Mouse (Mus musculus) cerebellum, adult 2 months (tissue): ENCODE measurements at regions not wholly inside any gene's neighbourhood (a gene's known extent, or its start where the extent isn't known, plus 50 kb on each side); places are given as distances from the start of the nearest gene placed in this dataset.

Experiments used
- DNase-seq, 2 experiments: peaks; one replicate each; pipeline ENCODE4 v3.0.0; 2021
- H3K27ac ChIP-seq: fragments of 200-500 bp; 2 replicates; pipeline ENCODE4 v1.5.1; 2012; ENCODE audit warnings: low read length, control low read depth, inconsistent platforms; ENCODE audit not compliant: insufficient read depth
- H3K27me3 ChIP-seq: fragments of 200-500 bp; 2 replicates; pipeline ENCODE4 v1.6.1; 2012; ENCODE audit warnings: inconsistent platforms, mild to moderate bottlenecking, low read length, moderate library complexity; ENCODE audit not compliant: control insufficient read depth, insufficient read depth
- H3K4me1 ChIP-seq: fragments of 200-500 bp; 2 replicates; pipeline ENCODE4 v1.6.1; 2011; ENCODE audit warnings: low read length; ENCODE audit not compliant: control insufficient read depth, insufficient read depth
- H3K4me3 ChIP-seq: fragments of 200-500 bp; replicated peaks from 2 replicates; pipeline ENCODE3; 2011; ENCODE audit warnings: mild to moderate bottlenecking, low read depth, low read length, control low read depth; ENCODE audit not compliant: insufficient read depth
- CTCF ChIP-seq: fragments of 200-500 bp; IDR thresholded peaks from 2 replicates; pipeline ENCODE4 v1.5.1; 2011; ENCODE audit warnings: low read depth, mild to moderate bottlenecking, control low read depth, low read length, moderate library complexity, borderline replicate concordance; ENCODE audit not compliant: insufficient read depth
- POLR2A ChIP-seq: fragments of 200-500 bp; IDR thresholded peaks from 2 replicates; pipeline ENCODE4 v1.6.1; 2011; ENCODE audit warnings: low read length, control low read depth, borderline replicate concordance; ENCODE audit not compliant: insufficient read depth
- WGBS: fragments of 180-500 bp; shearing (Covaris S2); methylation state at CpG from one replicate; pipeline ENCODE4 v1.1.7; 2018; 5-methylcytosine and 5-hydroxymethylcytosine counted together

- DNase-seq = no peak
- H3K27me3 ChIP-seq = no peaks in the 10 kb centered on the region
- H3K27ac ChIP-seq = no peak overlapping the region
- WGBS = 75% methylated on average over 7 of the region's 7 CpGs
- TF ChIP-seq POLR2A = no peak
- no peak for TF ChIP-seq CTCF
- no peaks in the 10 kb centered on the region for H3K4me1 ChIP-seq
- H3K4me3 ChIP-seq = no peak overlapping the region
These were observed 55.5 kb upstream of the Trio start for GRCm38 (mm10) chr15:28081147-28081546.

- Histone ChIP-seq H3K27me3 (no peaks in the 10 kb centered on the region), H3K4me1 (no peaks in the 10 kb centered on the region), H3K27ac (no peak overlapping the region), H3K4me3 (no peak overlapping the region)
- WGBS = 93% methylated on average over 5 of the region's 5 CpGs
- TF ChIP-seq CTCF (no peak), POLR2A (no peak)
- DNase-seq = no peak
These were observed 56.8 kb upstream of the Trio start for GRCm38 (mm10) chr15:28082411-28082810.

DNA sequence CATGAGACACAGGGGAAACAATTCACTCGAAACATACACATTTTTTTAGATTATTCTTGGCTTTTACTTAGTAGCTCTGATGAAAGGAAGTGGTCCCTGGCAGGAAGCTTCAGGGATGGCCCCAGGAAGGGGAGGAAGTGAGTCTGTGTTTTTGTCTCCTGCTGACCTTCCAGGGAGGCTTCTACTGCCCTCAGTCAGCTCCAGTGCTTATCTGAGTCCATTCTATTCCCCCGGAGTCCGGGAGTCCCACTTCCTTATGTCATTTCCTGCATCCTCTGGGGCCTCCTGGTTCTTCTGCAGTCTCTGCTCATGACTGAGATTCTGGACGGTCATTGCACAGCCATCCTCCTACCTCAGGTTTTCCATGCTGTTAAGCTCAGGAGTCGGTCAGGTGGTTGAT lies 80.3 kb upstream of the Trio start:
- no peaks in the 10 kb centered on the region for H3K4me1 ChIP-seq
- no peak for TF ChIP-seq POLR2A
- no peak for TF ChIP-seq CTCF
- no peaks in the 10 kb centered on the region for H3K27me3 ChIP-seq
- H3K4me3 ChIP-seq = no peak overlapping the region
- H3K27ac ChIP-seq = no peak overlapping the region
- no peak for DNase-seq
- 92% methylated on average over 5 of the region's 5 CpGs for WGBS

- Histone ChIP-seq H3K4me3 (no peak overlapping the region), H3K4me1 (no peaks in the 10 kb centered on the region), H3K27ac (no peak overlapping the region), H3K27me3 (no peaks in the 10 kb centered on the region)
- TF ChIP-seq CTCF (no peak), POLR2A (no peak)
- 58% methylated on average over 8 of the region's 8 CpGs for WGBS
- no peak for DNase-seq
These were observed 84.3 kb upstream of the Trio start for GRCm38 (mm10) chr15:28109916-28110315.

GRCm38 (mm10) chr15:28113491-28113890 lies 87.8 kb upstream of the Trio start:
- no peak overlapping the region for H3K4me3 ChIP-seq
- no peaks in the 10 kb centered on the region for H3K27me3 ChIP-seq
- TF ChIP-seq CTCF (no peak), POLR2A (no peak)
- no peak for DNase-seq
- H3K4me1 ChIP-seq = no peaks in the 10 kb centered on the region
- H3K27ac ChIP-seq = no peak overlapping the region
- WGBS = 52% methylated on average over 4 of the region's 4 CpGs

GRCm38 (mm10) chr15:28114180-28114747 lies 88.6 kb upstream of the Trio start:
- H3K27me3 ChIP-seq = no peaks in the 10 kb centered on the region
- no peak for TF ChIP-seq CTCF
- no peak for TF ChIP-seq POLR2A
- H3K4me3 ChIP-seq = no peak overlapping the region
- DNase-seq = no peak
- no peak overlapping the region for H3K27ac ChIP-seq
- 73% methylated on average over 6 of the region's 6 CpGs for WGBS
- H3K4me1 ChIP-seq = no peaks in the 10 kb centered on the region

GRCm38 (mm10) chr15:28126846-28127245 lies 76.7 kb upstream of the Dnah5 start:
- no peak overlapping the region for H3K4me3 ChIP-seq
- H3K4me1 ChIP-seq = no peaks in the 10 kb centered on the region
- H3K27ac ChIP-seq = no peak overlapping the region
- TF ChIP-seq CTCF (no peak), POLR2A (no peak)
- DNase-seq = no peak
- H3K27me3 ChIP-seq = no peaks in the 10 kb centered on the region
- 67% methylated on average over 3 of the region's 3 CpGs for WGBS

DNA sequence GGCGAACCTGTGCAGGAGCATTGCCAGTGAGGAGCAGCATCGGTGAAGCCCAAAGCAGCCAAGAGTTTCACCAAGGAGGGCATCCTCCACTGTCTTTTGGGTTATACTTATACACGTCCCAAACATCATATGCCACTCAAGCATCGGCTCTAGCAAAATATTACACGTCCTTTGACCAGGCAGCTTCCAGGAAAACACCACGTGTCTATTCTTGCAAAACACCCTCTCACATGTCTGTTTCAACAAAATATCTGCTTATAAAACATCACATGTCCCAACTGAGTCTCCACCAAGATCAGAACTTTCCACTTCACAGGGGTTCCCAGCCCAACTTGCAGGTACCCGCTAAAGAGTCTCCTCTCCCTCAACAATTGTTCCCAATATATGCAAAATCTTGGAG lies 74.0 kb upstream of the Dnah5 start:
- no peaks in the 10 kb centered on the region for H3K27me3 ChIP-seq
- WGBS = 96% methylated on average over 7 of the region's 7 CpGs
- H3K4me1 ChIP-seq = no peaks in the 10 kb centered on the region
- DNase-seq = no peak
- no peak overlapping the region for H3K4me3 ChIP-seq
- TF ChIP-seq CTCF = no peak
- H3K27ac ChIP-seq = no peak overlapping the region

DNA sequence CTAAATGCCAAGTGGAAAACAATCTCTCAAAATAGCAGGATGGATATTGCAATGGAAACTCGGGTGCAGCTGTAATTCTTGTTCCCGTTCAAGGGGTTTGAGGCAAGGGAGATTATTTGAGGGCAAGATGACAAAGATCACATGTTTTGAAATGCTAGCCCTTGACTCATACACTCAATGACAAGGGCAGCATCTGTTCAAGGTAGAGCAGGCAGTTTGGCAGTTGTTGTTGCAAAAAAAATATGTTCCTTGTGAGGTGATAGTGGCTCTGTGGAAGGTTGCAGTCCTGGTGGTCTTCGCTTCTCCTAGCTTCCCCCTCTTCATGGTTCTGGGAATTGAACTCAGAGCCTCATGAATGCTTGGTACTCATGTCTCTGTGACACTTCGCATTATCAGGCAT lies 72.0 kb upstream of the Dnah5 start:
- WGBS = 91% methylated on average over 4 of the region's 4 CpGs
- H3K4me1 ChIP-seq = no peaks in the 10 kb centered on the region
- TF ChIP-seq CTCF (no peak), POLR2A (no peak)
- no peak overlapping the region for H3K27ac ChIP-seq
- no peak for DNase-seq
- no peaks in the 10 kb centered on the region for H3K27me3 ChIP-seq
- H3K4me3 ChIP-seq = no peak overlapping the region
